Mouse (Mus musculus) hindbrain, embryonic 14.5 days (tissue): ENCODE measurements at regions not wholly inside any gene's neighbourhood (a gene's known extent, or its start where the extent isn't known, plus 50 kb on each side); places are given as distances from the start of the nearest gene placed in this dataset.
A peak's percentile ranks its signal among the peaks of the same experiment; 100 is the strongest.

Source experiments
- ATAC-seq: fragments of 200-750 bp; cut with Nextera tagmentation; 2 replicates; pipeline ENCODE4 v1.8.0; 2017; ENCODE audit warnings: moderate number of reproducible peaks, mild to moderate bottlenecking, moderate TSS enrichment, moderate library complexity; ENCODE audit not compliant: low FRiP score
- DNase-seq: peaks from one replicate; pipeline ENCODE4 v3.0.0-alpha.2; 2015; ENCODE audit warnings: low spot score
- H3K27ac ChIP-seq: fragments of 300-500 bp; sonication (generic); 2 replicates; pipeline ENCODE4 v1.5.1; 2014; ENCODE audit warnings: mild to moderate bottlenecking, moderate library complexity
- H3K27me3 ChIP-seq: fragments of 300-500 bp; sonication (generic); 2 replicates; pipeline ENCODE4 v1.6.1; 2014; ENCODE audit warnings: mild to moderate bottlenecking, low read length, mixed read lengths; ENCODE audit not compliant: control insufficient read depth, insufficient read depth
- H3K36me3 ChIP-seq: fragments of 300-500 bp; sonication (generic); replicated peaks from 2 replicates; pipeline ENCODE4 v1.6.1; 2014; ENCODE audit not compliant: control insufficient read depth, insufficient read depth
- H3K4me1 ChIP-seq: fragments of 300-500 bp; sonication (generic); replicated peaks from 2 replicates; pipeline ENCODE4 v1.6.1; 2014; ENCODE audit warnings: antibody characterized with exemption, low read length, mixed read lengths; ENCODE audit not compliant: control insufficient read depth, insufficient read depth
- H3K4me2 ChIP-seq: fragments of 300-500 bp; sonication (generic); replicated peaks from 2 replicates; pipeline ENCODE4 v1.6.1; 2014; ENCODE audit warnings: mild to moderate bottlenecking, moderate library complexity
- H3K4me3 ChIP-seq: fragments of 300-500 bp; sonication (generic); replicated peaks from 2 replicates; pipeline ENCODE4 v1.5.1; 2014; ENCODE audit warnings: mild to moderate bottlenecking, low read length
- H3K9ac ChIP-seq: fragments of 300-500 bp; sonication (generic); 2 replicates; pipeline ENCODE4 v1.6.1; 2014
- H3K9me3 ChIP-seq: fragments of 300-500 bp; sonication (generic); 2 replicates; pipeline ENCODE4 v1.6.1; 2016; ENCODE audit warnings: low read length; ENCODE audit not compliant: control insufficient read depth
- WGBS: fragments of 180-500 bp; shearing (Covaris S2); extraction: QIAGEN DNeasy Blood & Tissue Kit; methylation state at CpG from one replicate; pipeline ENCODE4 v1.1.7; 2014; 5-methylcytosine and 5-hydroxymethylcytosine counted together

DNA sequence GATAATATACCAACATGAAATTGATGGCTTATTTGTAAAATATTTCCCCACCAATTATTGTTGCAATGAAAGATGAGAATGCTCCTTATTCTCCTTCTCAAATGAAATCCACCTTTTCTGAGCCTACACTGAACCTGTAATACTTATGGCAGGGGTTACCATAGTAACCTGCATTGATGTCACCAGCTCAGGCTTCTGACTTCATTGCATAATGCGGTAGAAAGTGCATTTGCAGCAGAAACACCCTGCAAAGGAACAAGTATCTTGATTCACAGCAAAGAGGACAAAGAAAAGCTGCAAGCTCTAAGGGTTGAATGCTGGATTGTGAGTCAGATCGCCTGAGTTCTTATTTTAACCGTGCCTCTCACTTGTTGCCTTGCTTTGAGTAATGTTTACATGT is 75.5 kb upstream of the Stxbp5 start:
- H3K4me2 ChIP-seq = peak overlapping the region; percentile 22
- no peaks in the 10 kb centered on the region for H3K9me3 ChIP-seq
- no peak overlapping the region for H3K4me3 ChIP-seq
- WGBS = 21% methylated on average over 3 of the region's 3 CpGs
- H3K27me3 ChIP-seq = no peaks in the 10 kb centered on the region
- ATAC-seq (peak; percentile 73; the same call in 1 of the 2 replicates), DNase-seq (peak; percentile 45)
- no peaks in the 10 kb centered on the region for H3K36me3 ChIP-seq
- 0 out of 2 replicates have a peak, but pooled peaks cover 4% of the 10 kb centered on the region for H3K4me1 ChIP-seq
- peak overlapping the region; percentile 38; the same call in 1 of the 2 replicates for H3K27ac ChIP-seq
- 0 out of 2 replicates have a peak overlapping the region, but pooled peaks have one; percentile 4 for H3K9ac ChIP-seq
